Mouse (Mus musculus): ENCODE results near the gene Ywhag. TPM values are rescaled to one million over a fixed set of nuclear protein-coding genes. Genes with fewer than 3 reads are reported as not detected.

Gene Ywhag
- polyA plus RNA-seq, 1 experiment, result 495 TPM

- DNase-seq (ENCODE audit: low read depth), result peak; percentile 83
- TF ChIP-seq POLR2A (IDR thresholded peaks at IDR 0.05; ENCODE audit: borderline replicate concordance, extremely low read depth, insufficient read depth, insufficient read length, poor library complexity, severe bottlenecking) (no peak), CTCF (IDR thresholded peaks at IDR 0.05; ENCODE audit: borderline replicate concordance, extremely low read depth, insufficient read depth, insufficient read length) (no peak)
These were observed 54.8 kb downstream of the Ywhag start for GRCm38 (mm10) chr5:135879449-135880158.

- peak; percentile 88 for DNase-seq (ENCODE audit: low read depth)
- no peak for TF ChIP-seq POLR2A (IDR thresholded peaks at IDR 0.05; ENCODE audit: borderline replicate concordance, extremely low read depth, insufficient read depth, insufficient read length, poor library complexity, severe bottlenecking)
- peak; percentile 74; the same call in 1 of the 2 replicates for TF ChIP-seq CTCF (IDR thresholded peaks at IDR 0.05; ENCODE audit: borderline replicate concordance, extremely low read depth, insufficient read depth, insufficient read length)
These were observed 56.6 kb downstream of the Ywhag start for GRCm38 (mm10) chr5:135877831-135878231.

GRCm38 (mm10) chr5:135877180-135877579 lies 57.2 kb downstream of the Ywhag start:
- DNase-seq (ENCODE audit: low read depth), result peak; percentile 76
- TF ChIP-seq POLR2A (IDR thresholded peaks at IDR 0.05; ENCODE audit: borderline replicate concordance, extremely low read depth, insufficient read depth, insufficient read length, poor library complexity, severe bottlenecking) (no peak), CTCF (IDR thresholded peaks at IDR 0.05; ENCODE audit: borderline replicate concordance, extremely low read depth, insufficient read depth, insufficient read length) (peak; percentile 66; the same call in 1 of the 2 replicates)

- DNase-seq (ENCODE audit: low read depth), result no peak
- TF ChIP-seq POLR2A (IDR thresholded peaks at IDR 0.05; ENCODE audit: borderline replicate concordance, extremely low read depth, insufficient read depth, insufficient read length, poor library complexity, severe bottlenecking) (no peak), CTCF (IDR thresholded peaks at IDR 0.05; ENCODE audit: borderline replicate concordance, extremely low read depth, insufficient read depth, insufficient read length) (no peak)
These were observed 60.7 kb downstream of the Ywhag start for GRCm38 (mm10) chr5:135873753-135874152.

GRCm38 (mm10) chr5:135872996-135873395 lies 61.4 kb downstream of the Ywhag start:
- peak; percentile 27 for DNase-seq (ENCODE audit: low read depth)
- TF ChIP-seq POLR2A (IDR thresholded peaks at IDR 0.05; ENCODE audit: borderline replicate concordance, extremely low read depth, insufficient read depth, insufficient read length, poor library complexity, severe bottlenecking), result no peak
- no peak for TF ChIP-seq CTCF (IDR thresholded peaks at IDR 0.05; ENCODE audit: borderline replicate concordance, extremely low read depth, insufficient read depth, insufficient read length)

GRCm38 (mm10) chr5:135870505-135870904 lies 63.9 kb downstream of the Ywhag start:
- TF ChIP-seq POLR2A (IDR thresholded peaks at IDR 0.05; ENCODE audit: borderline replicate concordance, extremely low read depth, insufficient read depth, insufficient read length, poor library complexity, severe bottlenecking) (no peak), CTCF (IDR thresholded peaks at IDR 0.05; ENCODE audit: borderline replicate concordance, extremely low read depth, insufficient read depth, insufficient read length) (no peak)
- DNase-seq (ENCODE audit: low read depth), result no peak

GRCm38 (mm10) chr5:135869661-135870423 lies 64.6 kb downstream of the Ywhag start:
- TF ChIP-seq POLR2A (IDR thresholded peaks at IDR 0.05; ENCODE audit: borderline replicate concordance, extremely low read depth, insufficient read depth, insufficient read length, poor library complexity, severe bottlenecking) (no peak), CTCF (IDR thresholded peaks at IDR 0.05; ENCODE audit: borderline replicate concordance, extremely low read depth, insufficient read depth, insufficient read length) (no peak)
- DNase-seq (ENCODE audit: low read depth), result no peak

GRCm38 (mm10) chr5:135868653-135869052 lies 65.8 kb downstream of the Ywhag start:
- no peak for DNase-seq (ENCODE audit: low read depth)
- TF ChIP-seq POLR2A (IDR thresholded peaks at IDR 0.05; ENCODE audit: borderline replicate concordance, extremely low read depth, insufficient read depth, insufficient read length, poor library complexity, severe bottlenecking) (no peak), CTCF (IDR thresholded peaks at IDR 0.05; ENCODE audit: borderline replicate concordance, extremely low read depth, insufficient read depth, insufficient read length) (no peak)

- DNase-seq (ENCODE audit: low read depth), result peak; percentile 45
- TF ChIP-seq CTCF (IDR thresholded peaks at IDR 0.05; ENCODE audit: borderline replicate concordance, extremely low read depth, insufficient read depth, insufficient read length), result no peak
- no peak for TF ChIP-seq POLR2A (IDR thresholded peaks at IDR 0.05; ENCODE audit: borderline replicate concordance, extremely low read depth, insufficient read depth, insufficient read length, poor library complexity, severe bottlenecking)
These were observed 66.5 kb downstream of the Ywhag start for GRCm38 (mm10) chr5:135867637-135868593.

GRCm38 (mm10) chr5:135866662-135867061 lies 67.8 kb downstream of the Ywhag start:
- no peak for TF ChIP-seq POLR2A (IDR thresholded peaks at IDR 0.05; ENCODE audit: borderline replicate concordance, extremely low read depth, insufficient read depth, insufficient read length, poor library complexity, severe bottlenecking)
- no peak for TF ChIP-seq CTCF (IDR thresholded peaks at IDR 0.05; ENCODE audit: borderline replicate concordance, extremely low read depth, insufficient read depth, insufficient read length)
- no peak for DNase-seq (ENCODE audit: low read depth)

Other genes with a start within 250 kb of the Ywhag start
- 36.9 and 39.3 TPM in 2 replicates for gene Tmem120a, start 190.2 kb downstream of the Ywhag start, polyA plus RNA-seq (2012; rRNA removed)
- gene Styxl1, start 156.2 kb downstream of the Ywhag start, polyA plus RNA-seq (2012; rRNA removed), result 0.08 and 0.15 TPM in 2 replicates
- gene Mdh2, start 156.1 kb downstream of the Ywhag start, polyA plus RNA-seq (2012; rRNA removed), result 476 and 499 TPM in 2 replicates
- gene Srrm3, start 127.7 kb downstream of the Ywhag start, polyA plus RNA-seq (2012; rRNA removed), result 57.1 and 82.6 TPM in 2 replicates
- gene Hspb1, start 46.7 kb downstream of the Ywhag start, polyA plus RNA-seq (2012; rRNA removed), result 17.2 and 27.4 TPM in 2 replicates
- gene Ssc4d, start 39.9 kb upstream of the Ywhag start, polyA plus RNA-seq (2012; rRNA removed), result 2.1 and 5.1 TPM in 2 replicates
- 0.18 and 0.21 TPM in 2 replicates for gene Zp3, start 45.5 kb upstream of the Ywhag start, polyA plus RNA-seq (2012; rRNA removed)
- 26.7 and 28.4 TPM in 2 replicates for gene Dtx2, start 60.2 kb upstream of the Ywhag start, polyA plus RNA-seq (2012; rRNA removed)
- gene Upk3b, start 103.9 kb upstream of the Ywhag start, polyA plus RNA-seq (2012; rRNA removed), result 0.06 and 0.11 TPM in 2 replicates
- gene Upk3bl, start 119.9 kb upstream of the Ywhag start, polyA plus RNA-seq (2012; rRNA removed), result 0.26 and 0.40 TPM in 2 replicates
- gene Rasa4, start 149.3 kb upstream of the Ywhag start, polyA plus RNA-seq (2012; rRNA removed), result 9.5 and 18.1 TPM in 2 replicates
- 144 and 199 TPM in 2 replicates for gene Polr2j, start 182.0 kb upstream of the Ywhag start, polyA plus RNA-seq (2012; rRNA removed)
- 45.7 and 69.0 TPM in 2 replicates for gene Lrwd1, start 201.5 kb upstream of the Ywhag start, polyA plus RNA-seq (2012; rRNA removed)
- 17.5 and 21.8 TPM in 2 replicates for gene Alkbh4, start 201.5 kb upstream of the Ywhag start, polyA plus RNA-seq (2012; rRNA removed)
- gene Orai2, start 236.1 kb upstream of the Ywhag start, polyA plus RNA-seq (2012; rRNA removed), result 52.2 and 58.5 TPM in 2 replicates

All from brain, embryonic 14.5 days (tissue).